Mouse (Mus musculus): Measurements from ENCODE around the gene Gpcpd1.
A peak's percentile ranks its signal among the peaks of the same experiment; 100 is the strongest.

Gene Gpcpd1

DNA sequence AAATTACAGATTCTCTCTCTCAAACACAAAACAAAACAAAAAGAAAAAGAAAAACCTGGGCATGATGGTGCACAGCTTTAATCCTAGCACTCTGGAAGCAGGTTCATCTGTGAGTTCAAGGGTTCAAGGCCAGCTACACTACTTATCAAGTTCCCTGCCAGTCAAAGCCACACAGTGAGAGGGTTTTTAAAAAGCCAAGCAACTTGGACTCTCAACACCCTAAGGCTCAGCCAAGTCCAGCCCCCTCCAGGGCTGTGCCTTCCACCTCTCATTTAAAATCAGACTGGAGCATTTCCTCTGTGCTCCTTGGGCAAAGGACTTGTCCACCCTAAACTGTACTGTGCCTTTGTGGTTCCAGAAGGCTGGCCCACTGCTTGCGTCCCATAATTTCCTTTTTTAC lies 3.3 kb downstream of the Gpcpd1 start:
- no peak for DNase-seq

DNA sequence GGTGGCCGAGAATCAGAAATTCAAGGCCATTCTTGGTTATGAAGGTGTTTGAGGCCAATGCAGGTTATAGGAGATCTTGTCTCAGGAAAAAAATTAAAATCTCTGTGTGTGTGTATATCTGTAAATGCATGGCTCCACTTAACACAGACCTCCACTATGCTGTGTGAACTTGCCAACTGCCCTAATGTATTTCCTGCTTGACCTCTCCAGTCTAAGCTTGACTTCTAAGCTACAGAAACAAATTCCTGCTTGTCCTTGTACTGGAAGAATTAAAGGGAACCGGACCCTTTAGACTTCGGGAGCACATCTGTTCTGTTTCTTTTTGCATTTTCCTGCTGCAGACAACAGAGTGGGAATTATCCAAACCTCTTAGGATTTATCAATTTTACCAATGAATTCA lies 4.4 kb downstream of the Gpcpd1 start:
- no peak for DNase-seq

DNA sequence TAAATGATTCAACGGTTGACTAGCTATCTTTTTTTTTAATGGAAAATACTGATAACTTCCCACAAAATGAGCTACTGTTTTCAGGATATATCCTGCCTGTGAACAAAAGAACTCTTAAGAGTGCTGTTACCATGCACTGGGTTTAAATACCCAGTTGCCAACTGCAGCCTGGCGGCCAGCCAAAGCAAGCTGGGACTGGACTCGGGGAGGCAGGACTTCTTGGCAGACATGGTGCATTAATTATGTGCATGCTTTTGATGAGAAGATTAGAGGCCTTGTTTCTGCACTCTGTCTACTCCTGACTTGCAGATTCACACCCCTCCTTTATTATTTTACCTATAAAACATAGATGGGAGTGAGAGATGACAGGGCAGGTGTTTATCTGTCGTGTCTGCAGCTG lies 5.3 kb downstream of the Gpcpd1 start:
- DNase-seq: peak; percentile 81

DNA sequence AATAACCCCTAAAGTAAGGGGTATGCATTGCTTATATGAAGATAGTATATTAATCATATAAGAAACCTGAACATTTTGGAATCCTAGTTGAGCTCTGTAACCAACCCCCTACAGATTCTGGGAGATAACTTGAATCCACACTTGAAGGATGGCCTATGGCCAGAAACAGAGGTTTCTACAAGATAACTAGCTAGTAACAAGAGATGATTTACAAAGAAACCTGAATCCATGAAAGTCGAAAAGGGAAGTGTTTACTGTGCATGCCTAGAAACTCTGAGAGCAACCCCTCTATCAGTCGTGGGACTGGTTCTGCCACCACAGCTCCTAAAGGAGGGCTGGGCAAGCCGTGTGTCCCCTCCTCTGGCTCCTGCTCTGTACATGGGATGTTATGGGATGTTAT lies 7.8 kb downstream of the Gpcpd1 start:
- DNase-seq: no peak

DNA sequence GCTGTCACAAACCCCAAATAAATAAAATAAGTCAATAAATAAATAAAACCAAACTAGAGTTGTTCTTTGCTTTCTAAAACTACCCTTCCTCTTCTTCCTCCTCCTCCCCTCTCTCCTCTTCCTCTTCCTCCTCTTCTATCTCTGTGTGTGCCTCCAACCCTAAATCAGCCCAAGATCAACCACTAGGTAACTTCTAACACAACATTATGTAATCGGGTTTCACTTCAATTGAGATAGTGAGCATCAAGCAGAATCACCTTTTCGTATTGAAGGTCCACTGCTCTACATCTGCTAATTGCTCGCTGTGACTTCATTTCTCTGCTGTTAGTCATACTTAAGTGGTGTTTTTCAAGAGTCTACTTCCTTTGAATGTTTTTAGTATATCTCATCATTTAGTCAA lies 8.8 kb downstream of the Gpcpd1 start:
- DNase-seq: no peak

DNA sequence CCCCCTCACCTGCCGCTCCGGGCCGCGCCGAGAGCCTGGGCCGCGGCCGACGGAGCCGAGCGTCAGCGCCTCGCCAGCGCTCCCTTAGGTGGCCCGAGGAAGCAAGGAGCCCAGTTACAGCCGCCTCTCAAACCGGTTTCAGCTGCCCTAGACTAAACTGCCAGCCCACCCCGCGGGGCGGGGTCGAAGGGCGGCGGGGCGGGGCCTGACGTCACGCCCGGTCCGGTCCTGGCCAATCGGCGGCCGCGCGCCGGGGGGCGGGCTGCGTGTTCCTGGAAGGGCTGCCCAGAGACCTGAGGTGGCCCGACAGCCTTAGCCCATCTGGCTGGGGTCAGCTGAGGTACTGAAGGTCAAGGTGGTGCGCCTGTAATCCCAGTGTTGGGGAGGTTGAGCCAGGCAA lies 9.5 kb downstream of the Gpcpd1 start:
- DNase-seq: peak; percentile 98

DNA sequence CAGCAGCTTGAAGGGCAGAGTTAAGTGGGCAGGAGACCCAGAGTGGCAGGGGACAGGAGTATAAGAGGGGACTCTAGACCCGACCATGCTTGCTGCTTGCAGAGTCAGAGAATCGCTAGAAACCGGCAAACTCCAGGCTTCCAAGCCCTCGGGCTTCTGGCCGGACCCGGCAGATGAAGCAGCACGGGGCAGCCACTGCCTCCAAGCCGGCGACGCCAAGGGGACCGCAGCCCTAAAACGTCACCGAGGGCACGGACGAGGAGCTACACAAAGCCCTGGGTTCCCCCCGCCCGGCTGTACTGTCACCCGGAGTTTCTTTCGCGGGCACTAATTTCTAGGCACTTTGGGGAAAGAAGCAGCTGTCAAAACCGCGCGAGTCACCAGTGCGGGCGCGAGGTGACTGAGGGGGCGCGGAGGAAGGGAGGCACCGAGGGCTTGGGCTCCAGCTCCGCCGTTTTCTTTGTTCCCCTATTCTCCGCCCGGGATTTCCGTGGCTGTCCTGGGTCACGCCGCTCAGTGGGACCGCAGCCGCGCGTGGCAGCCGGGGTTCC lies 10.0 kb downstream of the Gpcpd1 start:
- peak; percentile 72 for DNase-seq

DNA sequence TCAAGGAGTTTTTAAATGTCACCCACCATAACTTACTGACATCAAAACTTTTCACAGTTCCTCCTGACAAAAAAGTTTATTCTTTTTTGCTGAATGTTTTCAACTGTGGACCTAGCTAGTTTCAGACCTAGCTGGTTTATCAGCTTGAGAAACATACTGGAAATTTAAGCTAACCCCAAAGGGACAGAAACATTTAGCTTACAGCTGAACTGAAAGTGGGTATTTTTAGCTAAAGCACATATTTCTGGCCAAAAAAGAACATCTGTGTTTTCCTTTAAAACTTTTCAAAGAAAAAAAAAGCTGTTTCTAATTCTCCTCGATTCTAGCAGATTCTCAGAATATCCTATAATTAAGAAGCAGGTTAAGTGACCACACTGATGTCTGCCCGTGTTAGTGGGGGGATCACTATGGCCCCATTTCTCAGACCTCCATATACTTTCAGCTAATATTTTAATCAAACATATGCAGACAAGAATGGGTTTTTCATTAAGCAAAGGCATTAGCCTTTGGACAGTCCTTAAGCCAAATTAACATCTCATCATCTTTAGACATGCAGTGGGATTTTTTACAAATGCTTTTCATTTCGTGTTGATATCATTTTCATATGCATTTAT lies 10.9 kb downstream of the Gpcpd1 start:
- no peak for DNase-seq

DNA sequence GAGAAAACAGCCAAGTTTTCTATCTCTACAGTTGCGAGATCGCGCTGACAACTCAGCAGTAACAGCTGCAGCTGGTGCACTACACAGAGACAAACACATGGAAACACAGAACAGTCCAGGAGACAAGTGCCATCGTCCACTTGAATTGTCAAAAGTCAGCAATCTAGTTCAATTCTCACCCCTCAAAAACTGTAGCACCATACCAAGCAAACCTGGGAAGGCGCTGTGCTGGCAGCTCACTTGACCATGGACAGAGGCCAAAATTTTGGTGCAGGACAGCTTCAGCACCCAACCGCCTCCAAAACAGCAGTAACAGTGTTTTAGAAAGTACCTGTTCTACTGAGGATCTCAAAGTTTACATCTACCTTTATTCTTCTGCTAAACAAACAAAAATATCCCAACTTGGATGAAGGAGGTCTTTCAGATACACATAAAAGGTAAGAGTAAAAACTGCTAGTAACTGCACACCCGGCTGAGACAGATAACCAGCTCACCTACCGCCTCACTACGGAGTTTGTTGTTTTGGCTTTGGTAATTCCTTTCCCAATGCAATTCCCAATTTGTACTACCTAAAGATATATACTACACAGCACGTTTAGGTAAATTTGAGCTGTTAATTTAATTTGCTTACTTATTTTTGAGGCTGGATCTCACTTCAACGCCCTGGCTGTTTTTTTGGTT lies 11.6 kb downstream of the Gpcpd1 start:
- peak; percentile 50 for DNase-seq

DNA sequence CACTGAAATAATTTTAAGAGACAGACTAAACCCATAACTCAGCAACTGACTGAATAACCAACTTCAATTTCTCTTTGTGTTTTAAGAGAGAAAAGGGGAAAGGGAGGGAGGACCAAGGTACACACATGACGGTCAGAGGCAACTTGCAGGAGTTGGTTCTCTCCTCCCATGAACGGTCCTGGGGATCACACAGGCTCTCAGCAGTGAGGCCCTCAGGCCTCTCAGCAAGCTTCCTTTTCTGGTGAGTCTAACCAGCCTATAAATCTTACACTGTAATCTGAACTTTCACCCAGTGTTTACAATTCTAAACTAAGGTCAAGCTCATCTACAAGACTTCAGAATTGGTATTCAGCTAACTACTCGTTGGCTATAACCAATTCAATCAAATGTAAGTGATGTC lies 12.3 kb downstream of the Gpcpd1 start:
- DNase-seq: no peak

DNA sequence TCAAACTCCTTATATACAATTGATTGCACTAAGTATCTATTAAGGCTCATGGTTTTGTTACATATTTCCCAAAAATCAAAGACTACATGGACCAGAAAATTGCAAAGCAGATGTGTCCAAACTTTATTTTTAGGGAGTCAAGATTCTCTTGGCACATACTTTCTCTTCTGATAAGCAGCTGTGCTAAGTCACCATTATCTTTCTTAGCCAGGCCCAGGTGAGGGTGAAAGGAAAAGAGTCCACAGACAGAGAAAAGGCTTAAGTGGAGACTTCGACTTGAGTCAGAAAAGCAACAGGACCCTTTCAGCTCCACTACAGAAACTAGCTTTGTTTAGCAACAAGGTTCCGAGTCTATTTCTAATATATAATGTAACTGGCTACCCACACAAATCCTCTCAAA lies 14.2 kb downstream of the Gpcpd1 start:
- no peak for DNase-seq

DNA sequence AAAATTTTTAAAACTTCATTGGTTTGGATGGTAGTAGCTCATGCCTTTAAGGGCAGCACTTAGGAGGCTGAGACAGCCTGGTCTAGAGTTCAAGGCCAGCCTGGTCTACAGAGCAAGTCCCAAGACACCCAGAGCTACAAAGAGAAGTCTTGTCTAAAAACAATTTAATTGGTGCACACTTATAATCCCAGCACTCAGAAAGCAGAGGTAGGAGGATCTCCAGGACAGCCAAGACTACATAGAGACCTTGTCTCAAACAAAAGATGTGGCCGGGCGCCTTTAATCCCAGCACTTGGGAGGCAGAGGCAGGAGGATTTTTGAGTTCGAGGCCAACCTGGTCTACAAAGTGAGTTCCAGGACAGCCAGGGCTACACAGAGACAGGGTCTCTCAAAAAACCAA lies 14.9 kb downstream of the Gpcpd1 start:
- no peak for DNase-seq

DNA sequence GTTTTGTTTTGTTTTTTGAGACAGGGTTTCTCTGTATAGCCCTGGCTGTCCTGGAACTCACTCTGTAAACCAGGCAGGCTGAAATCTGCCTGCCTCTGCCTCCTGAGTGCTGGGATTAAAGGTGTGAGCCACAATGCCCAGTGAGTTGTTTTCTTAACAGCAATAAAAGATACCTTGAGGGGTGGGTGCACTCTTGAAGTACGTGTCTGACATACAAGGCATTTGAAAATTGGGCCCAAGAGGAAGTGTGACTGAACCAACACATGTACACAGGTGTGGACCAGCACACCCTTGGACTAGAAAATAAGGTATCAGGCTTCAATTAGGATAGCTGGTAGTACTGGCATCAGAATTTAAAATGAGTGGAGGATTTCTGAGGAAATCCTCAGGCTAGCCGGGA lies 16.2 kb downstream of the Gpcpd1 start:
- DNase-seq: no peak

DNA sequence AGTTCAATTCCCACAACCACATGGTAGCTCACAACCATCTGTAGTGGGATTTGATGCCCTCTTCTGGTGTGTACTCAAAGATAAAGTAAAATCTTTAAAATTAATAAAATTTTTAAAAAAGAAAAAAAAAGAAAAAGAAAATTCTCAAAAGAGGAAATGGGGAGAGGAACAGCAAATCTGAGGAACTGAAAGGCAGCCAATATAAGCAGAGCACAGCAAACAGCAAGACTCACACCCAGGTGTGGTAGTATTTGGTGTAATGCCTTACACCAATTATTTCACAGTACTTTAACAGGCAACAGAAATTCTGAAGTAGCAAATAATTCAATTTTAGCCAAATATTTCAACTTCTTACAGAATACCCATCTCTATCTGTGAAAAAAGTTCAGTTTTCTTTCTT lies 16.7 kb downstream of the Gpcpd1 start:
- no peak for DNase-seq

DNA sequence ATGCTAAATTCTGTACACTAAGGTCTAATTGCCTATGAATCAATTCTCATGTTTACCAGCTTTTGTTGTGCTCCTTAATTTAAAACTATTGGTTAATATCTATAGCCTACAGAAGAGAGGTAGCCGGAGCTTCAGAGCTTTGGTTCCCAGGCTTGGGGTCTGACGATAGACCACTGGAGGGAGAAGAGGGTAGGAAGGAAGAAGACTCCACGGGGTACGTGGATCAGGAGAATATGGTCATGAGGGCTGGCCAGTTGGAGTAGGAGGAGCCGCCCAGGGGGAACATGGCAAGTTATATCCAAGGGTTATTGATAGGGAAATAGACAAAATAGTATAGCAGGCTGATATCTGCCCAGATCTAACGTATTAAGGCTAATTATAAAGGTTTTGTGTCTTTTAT lies 17.8 kb downstream of the Gpcpd1 start:
- no peak for DNase-seq

DNA sequence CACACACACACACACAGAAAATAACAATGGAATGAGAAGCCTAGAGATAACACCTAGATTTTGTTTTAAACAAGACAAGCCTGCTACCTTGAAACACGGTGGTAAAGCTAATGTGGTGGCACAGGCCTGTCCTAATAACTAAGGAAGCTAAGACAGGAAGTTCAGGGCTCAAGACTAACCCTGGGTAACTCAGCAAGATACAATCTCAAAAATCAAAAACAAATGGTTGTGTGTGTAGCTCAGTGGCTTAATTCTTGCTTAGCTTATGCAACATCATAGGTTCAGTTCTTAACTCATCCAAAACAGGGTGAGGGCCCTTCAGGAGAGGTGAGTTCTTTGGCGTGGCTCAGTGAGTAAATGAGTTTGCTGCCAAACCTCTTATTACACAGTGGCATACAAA lies 20.1 kb downstream of the Gpcpd1 start:
- no peak for DNase-seq

DNA sequence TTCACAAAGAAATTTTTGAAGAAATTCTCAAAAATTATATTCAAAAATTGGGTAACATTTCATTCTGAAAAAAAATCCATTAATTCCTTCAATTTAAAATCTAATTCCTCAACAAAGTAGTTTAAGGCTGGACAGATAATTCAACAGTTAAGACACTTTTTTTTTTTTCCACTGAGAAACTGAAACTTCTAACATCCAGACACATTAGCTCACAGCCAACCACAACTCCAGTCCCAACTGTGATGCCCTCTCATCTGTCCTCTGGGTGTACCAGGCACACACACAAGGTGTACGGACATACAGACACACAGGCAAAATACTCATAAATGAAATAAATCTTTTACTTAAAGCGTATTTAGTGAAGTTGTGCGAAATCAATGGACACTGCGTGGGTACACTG lies 25.7 kb downstream of the Gpcpd1 start:
- no peak for DNase-seq

DNA sequence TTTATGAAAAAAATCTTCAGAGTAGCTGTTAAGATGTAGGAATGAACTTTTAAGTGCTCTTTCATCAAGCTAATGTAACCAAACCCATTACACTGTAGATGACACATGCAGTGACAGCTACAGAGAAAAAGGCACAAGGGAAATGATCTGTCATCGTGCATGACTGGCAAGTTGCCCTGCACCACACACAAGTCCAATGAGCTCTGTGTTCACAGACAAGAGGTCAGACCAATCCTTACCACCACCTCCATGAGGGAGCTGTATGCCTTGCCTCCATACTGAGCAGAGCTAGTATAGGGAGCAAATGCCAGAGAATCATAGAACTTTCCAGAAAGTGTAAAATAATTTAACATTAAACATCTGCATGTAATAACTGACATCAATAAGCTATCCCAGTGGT lies 59.7 kb downstream of the Gpcpd1 start:
- no peak for DNase-seq

DNA sequence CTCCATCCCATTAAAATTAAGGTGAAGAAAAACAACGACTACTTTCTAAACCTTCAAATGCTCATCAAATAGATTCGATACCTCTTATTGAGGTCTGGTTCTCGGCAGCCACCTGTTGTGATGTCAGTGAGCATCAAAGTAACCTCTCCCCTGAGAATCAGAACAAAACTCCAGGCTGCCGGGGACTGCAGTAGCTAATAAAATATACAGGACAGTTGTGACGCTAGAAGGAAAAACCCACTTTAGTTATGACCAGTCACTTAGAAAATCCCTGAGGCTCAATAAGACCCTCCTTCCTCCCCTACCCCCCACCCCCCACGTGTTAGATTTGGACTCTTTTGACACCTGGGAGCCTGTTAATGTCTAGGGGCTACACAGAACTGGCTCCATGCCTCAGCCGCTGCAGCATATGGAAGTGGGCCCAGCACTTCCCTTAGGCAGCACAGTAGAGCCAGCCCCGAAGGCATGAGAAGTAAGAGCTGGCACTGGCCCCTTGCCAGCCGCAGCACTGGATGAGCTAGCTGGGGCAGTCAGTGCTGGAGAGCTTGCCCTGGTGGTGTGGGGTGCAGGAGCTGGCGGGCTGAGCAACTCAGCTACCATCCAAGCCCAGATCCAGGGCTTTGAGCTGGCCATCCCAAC lies 60.5 kb downstream of the Gpcpd1 start:
- DNase-seq: no peak

DNA sequence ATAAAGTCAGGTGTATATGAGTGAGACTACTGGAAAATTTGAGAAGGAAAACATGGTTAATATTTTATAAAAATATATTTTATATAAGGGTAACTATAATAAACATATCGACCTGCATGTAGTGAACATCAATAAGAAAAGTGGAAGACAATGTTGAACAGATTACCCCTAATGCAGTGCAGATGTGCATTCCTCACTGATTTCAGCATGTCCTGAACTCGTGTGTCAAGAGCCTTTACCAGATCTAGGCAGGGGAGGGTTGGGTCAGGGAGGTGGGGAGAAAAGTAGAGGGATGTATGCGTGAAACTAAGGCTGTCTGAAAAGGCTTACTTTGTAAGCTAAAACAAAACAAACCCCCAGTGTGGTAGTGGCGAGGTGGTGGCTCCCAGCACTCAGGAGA lies 61.4 kb downstream of the Gpcpd1 start:
- DNase-seq: no peak

DNA sequence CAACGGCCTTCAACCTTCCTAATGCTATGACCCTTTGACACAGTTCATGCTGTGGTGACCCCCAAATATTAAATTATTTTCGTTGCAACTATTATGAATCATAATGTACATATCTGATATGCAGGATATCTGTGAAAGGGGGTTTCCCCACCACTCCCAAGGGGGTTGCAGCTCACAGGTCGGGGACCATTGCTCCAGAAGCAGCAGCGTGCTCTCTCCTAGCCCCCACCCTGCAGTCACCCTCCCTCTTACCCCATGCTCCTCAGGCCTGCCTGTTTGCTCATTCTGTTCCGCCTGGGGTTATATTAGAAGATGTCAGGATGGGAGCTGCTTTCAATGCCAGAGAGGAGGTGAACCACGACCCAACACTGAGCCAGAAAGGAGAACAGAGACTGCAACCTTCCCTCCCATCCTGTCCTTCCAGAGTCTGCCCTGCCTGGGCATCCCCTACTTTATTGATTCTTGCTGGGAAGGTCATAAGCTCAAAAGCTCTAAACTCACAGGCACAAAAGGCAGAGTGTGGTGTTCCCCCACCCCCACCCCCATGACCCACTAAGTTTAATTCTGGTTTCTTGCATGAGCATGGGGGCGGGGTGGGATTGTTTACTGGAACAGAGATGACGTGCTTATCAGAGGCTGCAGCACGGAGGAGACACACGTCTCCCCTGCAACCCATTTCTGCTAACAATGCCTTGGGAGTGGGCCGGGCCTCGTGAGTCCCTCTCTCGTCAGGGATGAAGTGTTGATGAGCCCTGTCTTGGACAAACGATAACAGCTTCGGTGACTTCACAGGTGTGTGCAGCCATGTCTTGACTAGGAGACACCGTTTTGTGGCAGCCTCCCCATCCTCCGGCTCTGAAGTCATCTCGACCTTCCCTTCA lies 69.3 kb downstream of the Gpcpd1 start:
- DNase-seq: no peak

DNA sequence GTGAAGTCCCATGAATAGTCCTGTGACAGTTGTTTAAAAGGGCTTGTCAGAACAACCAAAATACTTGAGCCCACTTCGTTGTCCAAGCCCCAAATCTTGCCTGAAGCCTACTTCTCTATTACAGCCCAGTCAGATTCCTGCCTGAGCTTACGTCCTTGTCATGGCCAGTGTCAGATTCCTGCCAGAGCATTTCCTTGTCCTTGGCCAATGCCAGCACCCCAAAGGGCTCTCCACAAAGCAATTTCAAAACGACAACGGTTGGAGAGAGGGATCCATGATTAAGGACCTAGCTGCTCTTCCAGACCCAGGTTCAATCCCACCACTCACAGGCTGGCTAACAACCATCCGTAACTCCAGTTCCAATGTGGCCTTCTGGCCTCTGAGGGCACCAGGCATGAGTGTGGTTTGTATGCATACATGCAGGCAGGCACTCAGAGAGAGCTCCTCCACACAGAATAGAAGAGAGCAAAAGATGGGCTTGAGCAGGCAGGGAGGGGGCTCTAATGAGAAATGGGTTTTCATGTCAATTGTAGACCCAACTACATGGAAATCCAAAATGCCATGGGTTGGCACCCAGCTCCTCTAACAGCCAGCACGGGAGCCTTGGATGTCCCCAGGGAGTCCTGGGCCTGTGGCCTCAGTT lies 70.2 kb downstream of the Gpcpd1 start:
- DNase-seq: no peak

Measured in lung, postnatal 10 days (tissue).